Mouse (Mus musculus): ENCODE data around the gene Uxs1. TPM values are rescaled to one million over a fixed set of nuclear protein-coding genes. Genes with fewer than 3 reads are reported as not detected.

Gene Uxs1
- polyA plus RNA-seq, 1 experiment: 4.2 TPM

GRCm38 (mm10) chr1:43714841-43715240 is 112.8 kb downstream of the Uxs1 start:
- H3K4me3 ChIP-seq (replicated peaks): no peak overlapping the region
- peaks cover 8% of the 10 kb centered on the region for H3K4me1 ChIP-seq
- peaks cover 23% of the 10 kb centered on the region for H3K27me3 ChIP-seq (replicated peaks)
- peaks cover 3% of the 10 kb centered on the region; the same call in 1 of the 2 replicates for H3K9me3 ChIP-seq
- no peak for TF ChIP-seq GATA1 (IDR thresholded peaks at IDR 0.05; ENCODE audit: borderline replicate concordance, low read length)
- TF ChIP-seq FLI1 (IDR thresholded peaks at IDR 0.05; ENCODE audit: low read length): no peak
- H3K36me3 ChIP-seq (replicated peaks; ENCODE audit: low read length): no peaks in the 10 kb centered on the region

DNA sequence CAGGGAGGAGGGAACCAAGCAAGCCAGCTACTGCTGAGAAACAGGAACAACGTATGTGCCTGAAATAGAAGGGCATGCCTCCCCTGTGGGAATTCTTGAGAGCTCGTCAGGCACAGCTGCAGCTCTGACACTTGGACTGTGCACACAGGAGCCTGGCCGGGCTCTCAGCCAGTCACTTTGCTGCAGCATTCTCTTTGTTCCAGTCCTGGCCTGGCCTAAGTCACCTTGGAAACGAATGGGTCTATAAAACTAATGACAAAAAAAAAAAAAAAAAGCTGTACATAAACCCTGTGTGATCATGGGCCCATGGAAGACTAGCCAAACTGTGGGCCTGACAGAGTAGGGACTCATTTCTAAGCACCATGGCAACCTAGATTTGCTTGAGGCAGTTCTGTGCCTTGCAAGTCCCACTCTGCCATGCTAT is 129.0 kb downstream of the Uxs1 start:
- Histone ChIP-seq H3K9me3 (peaks cover 9% of the 10 kb centered on the region; the same call in 1 of the 2 replicates), H3K4me3 (replicated peaks) (peak overlapping the region; percentile 8), H3K4me1 (peaks cover 11% of the 10 kb centered on the region), H3K36me3 (replicated peaks; ENCODE audit: low read length) (no peaks in the 10 kb centered on the region), H3K27me3 (replicated peaks) (peaks cover 7% of the 10 kb centered on the region)
- TF ChIP-seq GATA1 (IDR thresholded peaks at IDR 0.05; ENCODE audit: borderline replicate concordance, low read length): no peak
- no peak for TF ChIP-seq FLI1 (IDR thresholded peaks at IDR 0.05; ENCODE audit: low read length)

Other genes starting within 250 kb of the Uxs1 start
- not detected in 2 replicates for gene 1500015O10Rik, start 97.2 kb downstream of the Uxs1 start, polyA plus RNA-seq (2012; ENCODE audit: insufficient read depth, low replicate concordance)
- gene Tpp2, start 105.8 kb upstream of the Uxs1 start, polyA plus RNA-seq (2012; ENCODE audit: insufficient read depth, low replicate concordance): 2.4 and 4.2 TPM in 2 replicates
- gene Mettl21c, start 192.2 kb upstream of the Uxs1 start, polyA plus RNA-seq (2012; ENCODE audit: insufficient read depth, low replicate concordance): not detected in 2 replicates
- not detected in 2 replicates for gene Gm8251, start 234.1 kb upstream of the Uxs1 start, polyA plus RNA-seq (2012; ENCODE audit: insufficient read depth, low replicate concordance)

Measured in megakaryocyte, embryonic 14.5 days (primary cell).